Mouse (Mus musculus) gastrocnemius, adult 8-10 months (tissue): ENCODE data around the gene Cd84. TPM values are rescaled to one million over a fixed set of nuclear protein-coding genes. Genes with fewer than 3 reads are reported as not detected.

Source experiments
- DNase-seq, 2 experiments: peaks; one replicate each; pipeline ENCODE4 v3.0.0; 2022; ENCODE audit warnings: low spot score in 2 of 2
- total RNA-seq, 4 experiments: library from RNA; stranded (reverse); gene quantifications; 2 replicates each; pipeline ENCODE4 v1.2.4; 2022

Gene Cd84
- total RNA-seq, 4 experiments from 2014 or later = 0.17 to 0.53 (median 0.34) TPM

DNA sequence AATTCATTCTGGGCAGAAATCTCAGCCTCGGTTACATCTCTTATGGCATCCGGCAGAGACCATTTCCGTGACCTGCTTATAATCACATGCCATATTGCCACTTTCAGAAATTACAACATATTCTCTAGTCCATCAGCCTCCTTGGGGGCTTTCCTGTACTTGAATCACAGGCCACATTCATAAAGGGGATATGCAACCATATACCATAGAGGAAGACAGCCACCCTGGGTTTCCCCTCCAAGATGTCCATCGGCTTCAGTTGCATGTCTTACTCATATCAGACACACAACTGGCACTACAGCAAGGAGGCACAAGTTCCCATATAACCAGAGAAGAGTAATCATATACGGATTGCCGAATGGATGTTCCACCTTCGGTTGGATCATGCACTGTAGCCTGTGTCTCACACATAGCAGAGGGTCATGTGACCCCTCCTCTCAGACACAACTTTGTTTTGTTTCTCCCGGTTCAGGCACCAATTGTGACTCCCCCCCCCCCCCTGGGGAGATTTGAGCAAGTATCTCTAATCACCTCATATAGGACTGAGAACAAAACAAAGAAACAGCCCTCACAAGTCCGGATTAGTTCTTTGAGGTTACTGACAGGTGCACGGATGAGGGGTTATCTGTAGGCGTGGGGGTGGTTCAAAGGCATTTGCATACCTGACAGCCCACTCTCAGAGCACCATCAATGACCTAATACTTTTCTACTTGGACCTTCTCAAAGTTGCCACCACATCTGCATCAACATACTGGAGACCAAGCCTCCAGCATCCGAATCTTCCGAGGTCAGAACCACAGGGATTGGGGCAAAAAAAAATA is 76.4 kb downstream of the Cd84 start:
- no peak for DNase-seq

DNA sequence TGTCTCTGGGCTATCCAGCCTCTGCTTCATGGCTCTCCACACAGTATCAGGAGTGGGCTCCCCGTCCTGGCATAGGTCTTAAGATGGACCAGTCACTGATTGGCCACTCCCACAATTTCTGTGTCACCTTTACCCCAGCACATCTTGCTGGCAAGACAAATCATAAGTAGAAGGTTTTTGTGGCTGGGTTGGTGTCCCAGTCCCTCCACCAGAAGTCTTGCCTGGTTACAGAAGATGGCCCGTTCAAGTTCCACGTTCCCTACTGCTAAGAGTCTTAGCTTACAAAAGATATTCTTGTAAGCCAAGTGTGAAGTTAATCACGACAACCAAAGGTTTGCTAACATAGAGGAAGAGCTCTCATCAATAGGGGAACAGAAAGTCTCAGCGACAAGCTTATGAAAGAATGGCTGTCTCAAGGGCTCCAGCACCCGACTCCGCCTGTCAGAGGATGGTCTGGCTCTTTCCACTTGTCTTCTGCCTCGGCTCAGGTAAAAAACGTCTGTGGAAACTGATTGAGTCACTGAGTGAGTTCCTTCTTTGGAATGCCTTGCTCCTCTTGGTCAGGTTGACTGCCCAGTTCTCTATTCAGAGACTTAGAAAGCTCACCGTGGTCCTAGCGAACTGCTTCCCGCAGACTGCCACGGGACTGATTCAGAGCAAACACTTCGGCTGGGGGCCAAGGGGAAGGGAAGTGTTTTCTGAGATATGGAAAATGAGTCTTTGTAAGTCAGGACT is 78.0 kb downstream of the Cd84 start, which contains the start of gene Slamf6:
Slamf6 (plus strand) TSS at position 211 of the 735 bp plus-strand sequence.
- no peak for DNase-seq

DNA sequence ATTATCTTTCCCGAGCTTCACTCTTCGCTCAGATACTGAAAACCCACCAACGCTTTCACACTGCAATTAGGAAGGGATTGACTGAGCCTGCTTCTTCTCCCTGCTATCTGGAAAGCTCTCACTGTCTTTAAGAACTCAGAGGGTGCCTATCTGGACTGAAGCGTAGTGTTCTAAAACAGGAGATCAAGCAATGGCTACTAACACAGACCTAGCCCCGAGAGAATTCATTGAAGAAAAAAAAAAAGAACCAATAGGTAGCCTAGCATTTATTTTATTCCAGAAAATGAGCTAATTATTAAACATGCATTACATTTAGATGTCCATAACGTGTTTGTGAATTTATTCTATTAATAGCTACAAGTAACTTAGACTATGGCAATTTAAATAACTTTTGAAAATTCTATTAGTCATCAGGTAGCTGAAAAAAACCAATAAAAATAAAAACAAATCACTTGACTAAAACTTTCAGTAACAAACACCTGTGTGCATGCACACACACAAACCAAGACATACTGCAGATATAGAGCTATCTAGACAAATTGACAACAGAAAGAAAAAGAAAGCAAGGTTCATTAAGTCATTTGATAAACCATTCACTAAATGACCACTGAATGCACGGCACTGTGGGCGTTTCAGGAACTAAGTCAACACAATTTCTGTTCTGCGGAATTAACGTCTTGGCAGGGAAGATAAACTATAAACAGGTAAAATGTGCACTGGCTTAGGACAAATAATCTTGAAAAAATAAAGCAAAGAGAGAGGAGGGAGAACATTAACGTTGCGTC is 78.8 kb downstream of the Cd84 start:
- DNase-seq = no peak

DNA sequence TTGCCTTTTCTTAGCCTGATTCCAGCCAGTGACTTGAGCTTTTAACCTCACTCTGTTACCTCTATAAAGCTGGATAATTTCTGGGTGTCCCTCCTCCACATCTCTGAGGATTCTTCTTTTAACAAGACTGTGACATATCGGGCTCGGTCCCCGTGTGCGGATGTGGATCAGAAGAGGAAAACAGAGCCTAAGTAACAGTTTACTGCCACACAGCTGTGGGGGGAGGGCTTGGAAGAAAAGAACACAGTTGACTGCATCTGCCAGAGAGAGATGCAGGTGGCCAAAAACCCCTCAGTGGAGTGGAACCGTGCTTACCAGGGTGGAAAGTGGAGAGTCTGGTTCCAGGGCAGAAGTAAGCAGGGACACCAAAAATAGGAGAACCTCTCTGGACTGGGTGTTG is 79.7 kb downstream of the Cd84 start:
- DNase-seq = no peak

DNA sequence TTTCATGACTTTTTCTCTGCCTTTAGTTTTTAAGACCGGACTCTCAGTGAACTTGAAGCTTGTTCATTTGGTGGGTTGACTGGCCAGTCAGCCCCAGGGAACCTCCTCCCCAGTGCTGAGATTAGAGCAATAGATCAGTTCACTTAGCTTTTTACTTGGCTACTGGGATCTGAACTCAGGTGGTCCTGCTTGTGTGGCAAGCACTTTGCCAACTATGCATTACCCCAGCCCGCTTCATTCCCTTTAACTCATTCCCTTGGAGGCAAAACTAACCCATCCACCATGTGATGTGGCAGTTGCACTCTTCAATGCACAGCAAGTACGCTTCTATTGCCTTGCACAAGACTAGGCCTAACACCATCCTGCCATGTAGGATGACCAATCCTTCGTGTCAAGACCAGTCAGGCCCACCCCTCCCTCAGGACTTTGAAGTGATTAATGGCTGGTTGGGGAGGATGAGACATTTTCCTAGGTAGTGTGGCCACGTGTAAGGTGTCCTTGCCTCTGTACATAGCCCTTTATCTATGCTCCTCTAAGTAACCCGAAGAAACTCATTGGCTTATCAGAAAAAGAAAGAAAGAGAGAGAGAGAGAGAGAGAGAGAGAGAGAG is 80.5 kb downstream of the Cd84 start:
- DNase-seq = no peak

DNA sequence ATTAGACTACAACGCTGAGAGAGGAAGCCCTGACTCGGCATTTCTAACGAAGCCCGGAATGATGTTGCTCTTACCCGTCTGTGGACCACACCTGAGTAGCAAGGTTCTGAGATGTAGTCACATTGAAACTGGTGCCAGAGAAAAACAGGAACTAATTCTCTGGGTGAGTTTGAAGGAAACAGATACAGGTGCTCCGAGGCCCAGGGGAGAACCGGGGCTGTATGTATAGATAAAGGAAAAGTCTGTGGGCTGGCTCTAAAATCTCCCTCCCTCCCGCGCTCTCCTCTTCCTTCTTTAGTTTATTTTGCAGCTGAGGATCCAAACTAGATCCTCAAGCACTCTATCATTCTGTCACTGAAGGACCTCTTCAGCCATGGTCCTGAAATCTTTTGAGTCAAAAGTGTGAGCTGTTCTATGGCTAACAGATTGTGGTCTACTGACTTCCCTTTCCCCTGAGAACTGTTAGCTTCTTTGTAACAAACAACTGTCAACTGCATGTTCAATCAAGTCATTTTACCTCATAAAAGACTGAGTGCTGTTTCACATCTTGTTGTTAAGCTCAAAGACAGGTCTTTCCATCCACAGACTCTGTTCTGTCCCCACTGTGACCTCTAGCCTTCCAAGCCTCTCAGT is 81.6 kb downstream of the Cd84 start:
- no peak for DNase-seq

DNA sequence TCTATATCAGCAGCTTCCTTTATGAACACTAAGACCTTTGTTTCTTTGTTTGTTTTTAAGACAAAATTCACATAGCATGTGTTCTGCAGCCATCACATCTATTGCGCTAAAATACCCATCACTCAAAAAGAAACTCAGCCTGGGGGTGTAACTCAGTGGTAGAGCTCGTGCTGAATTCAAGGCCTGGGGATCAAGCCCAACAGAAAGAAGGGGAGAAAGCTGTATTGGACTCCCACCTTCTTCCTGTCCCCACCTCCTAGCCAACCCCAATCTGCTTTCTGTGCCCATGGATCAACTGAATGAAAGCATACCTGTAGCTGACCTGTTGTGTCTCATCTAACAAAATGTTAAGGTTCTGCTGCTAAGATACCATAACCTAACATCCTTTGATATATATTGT is 82.1 kb downstream of the Cd84 start:
- no peak for DNase-seq

DNA sequence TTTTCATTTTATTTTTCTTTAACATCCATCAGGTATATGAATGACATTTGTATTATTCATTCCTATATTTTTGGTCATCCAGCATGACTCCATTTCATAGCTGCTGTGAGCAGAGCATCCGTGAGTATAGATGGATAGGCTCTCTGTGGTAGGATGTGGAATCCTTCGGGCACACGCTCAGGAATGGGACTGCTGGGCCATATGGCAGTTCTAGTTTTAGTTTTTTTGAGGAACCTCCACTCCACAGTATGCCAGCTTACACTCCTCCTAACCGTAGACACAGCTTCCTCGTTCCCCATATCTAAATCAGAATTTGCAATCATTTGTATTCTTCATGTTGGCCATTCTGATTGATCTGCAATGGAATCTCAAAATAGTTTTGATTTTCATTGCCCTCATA is 83.3 kb downstream of the Cd84 start:
- DNase-seq = no peak

DNA sequence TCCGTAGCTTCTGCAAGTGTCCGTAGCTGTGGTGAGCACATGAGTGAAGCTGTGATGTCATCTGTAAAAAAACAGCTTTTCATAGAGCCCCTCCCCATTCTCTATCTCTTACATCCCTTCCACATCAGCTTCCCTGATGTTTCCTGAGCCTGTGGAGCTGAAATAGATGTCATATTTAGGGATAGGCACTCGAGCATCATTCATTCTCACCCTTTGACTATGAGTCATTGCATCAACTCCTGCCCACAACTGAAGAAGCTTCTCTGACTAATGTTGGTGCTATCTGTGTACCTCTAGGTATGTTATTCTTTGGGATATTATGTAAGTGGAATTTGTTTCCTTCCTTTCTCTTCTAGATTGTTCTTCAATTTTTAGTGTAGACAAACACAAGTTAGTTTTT is 85.4 kb downstream of the Cd84 start:
- no peak for DNase-seq

DNA sequence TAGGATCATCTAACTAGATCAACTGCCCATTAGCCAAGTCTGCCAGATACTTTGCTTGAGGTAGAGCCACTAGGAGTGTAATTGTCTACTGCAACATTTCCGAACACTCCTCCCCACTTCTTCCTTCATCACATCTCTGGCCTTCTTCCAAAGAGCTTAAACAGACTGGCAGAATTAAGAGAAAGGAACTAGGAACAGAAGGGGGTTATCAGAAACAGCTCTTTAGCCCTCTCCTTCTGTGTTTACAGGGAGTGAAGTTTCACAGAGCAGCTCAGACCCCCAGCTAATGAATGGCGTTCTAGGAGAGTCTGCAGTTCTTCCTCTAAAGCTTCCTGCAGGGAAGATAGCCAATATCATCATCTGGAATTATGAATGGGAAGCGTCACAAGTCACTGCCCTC is 94.4 kb downstream of the Cd84 start:
- DNase-seq = no peak

DNA sequence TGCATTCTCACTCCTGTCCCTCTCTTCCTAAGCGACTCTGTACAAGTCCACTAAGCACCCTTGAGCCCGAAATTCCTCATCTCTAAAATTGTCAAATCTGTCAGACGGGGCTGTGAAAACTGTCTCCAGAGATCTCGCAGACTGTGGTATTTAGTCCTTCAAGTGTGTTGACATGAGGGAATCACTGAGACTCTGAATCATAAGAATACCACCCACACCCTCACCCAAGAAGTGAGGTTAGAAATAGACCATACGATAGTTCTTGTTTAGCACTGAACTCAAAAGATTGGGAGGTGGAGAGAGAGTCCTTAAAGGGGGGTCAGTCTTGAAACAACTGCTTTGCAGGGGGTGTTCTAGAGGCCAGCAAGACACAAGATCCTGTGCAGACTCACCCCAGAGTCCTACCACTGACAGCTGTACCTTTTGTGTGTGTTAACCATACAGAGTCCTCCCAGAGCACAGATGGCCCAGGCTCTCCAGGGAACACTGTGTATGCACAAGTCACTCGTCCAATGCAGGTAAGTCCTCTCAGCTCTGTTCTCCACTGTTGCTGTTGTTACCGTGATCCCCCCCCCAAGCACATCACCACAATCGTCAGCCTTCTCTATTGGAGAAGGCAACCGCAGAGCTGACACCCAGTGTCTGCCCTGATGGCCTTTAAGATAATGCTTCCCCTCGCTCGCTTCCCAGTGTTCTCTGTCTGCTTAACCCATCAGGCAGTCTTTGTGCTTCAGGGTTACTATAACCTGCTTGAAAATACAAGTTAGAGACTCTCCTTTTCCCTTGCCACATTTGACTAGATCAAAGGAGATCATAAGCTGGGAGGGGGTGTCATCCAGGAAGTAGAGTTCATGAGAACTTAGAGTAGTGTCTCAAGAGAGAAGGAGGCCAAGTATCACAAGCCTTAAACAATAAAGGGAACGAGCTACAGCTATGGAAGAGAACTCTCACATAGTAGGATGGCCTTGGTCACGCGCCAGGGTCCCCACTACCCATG is 99.8 kb downstream of the Cd84 start:
- DNase-seq = no peak

Other genes starting within 250 kb of the Cd84 start
- under 1 TPM in 2 of 4 experiments, not detected in 2; 0.18 to 0.27 TPM for gene Ly9, start 232.3 kb upstream of the Cd84 start, total RNA-seq
- under 1 TPM in 1 of 4 experiments, not detected in 3; 0.65 TPM for gene Slamf7, start 186.7 kb upstream of the Cd84 start, total RNA-seq
- under 1 TPM in 3 of 4 experiments, not detected in 1; 0.48 to 0.56 (median 0.49) TPM for gene Cd48, start 157.7 kb upstream of the Cd84 start, total RNA-seq
- under 1 TPM in 2 of 4 experiments, not detected in 2; 0.05 to 0.07 TPM for gene Slamf1, start 72.6 kb upstream of the Cd84 start, total RNA-seq
- not detected for gene Gm10521, start 56.0 kb downstream of the Cd84 start, total RNA-seq
- not detected for gene Slamf6, start 77.8 kb downstream of the Cd84 start, total RNA-seq
- gene Vangl2, start 188.7 kb downstream of the Cd84 start, total RNA-seq = 1 to 10 TPM in 1 of 4 experiments, under 1 TPM in 3; 0.75 to 1.4 (median 0.85) TPM
- gene Nhlh1, start 217.9 kb downstream of the Cd84 start, total RNA-seq = not detected
- gene Copa, start 242.8 kb downstream of the Cd84 start, total RNA-seq = 100 to 1,000 TPM in 1 of 4 experiments, 10 to 100 TPM in 3; 82.9 to 101 (median 85.3) TPM
- gene Ncstn, start 243.1 kb downstream of the Cd84 start, total RNA-seq = 10 to 100 TPM; 23.6 to 28.9 (median 24.8) TPM